Mouse (Mus musculus): Measurements from ENCODE around the gene C1ql2. TPM values are rescaled to one million over a fixed set of nuclear protein-coding genes. Genes with fewer than 3 reads are reported as not detected.

Gene C1ql2
- polyA plus RNA-seq (2015; fragmentation: Nextera tagmentation; extraction: Ambion mirVana) = 0.21 and 0.23 TPM in 2 replicates

DNA sequence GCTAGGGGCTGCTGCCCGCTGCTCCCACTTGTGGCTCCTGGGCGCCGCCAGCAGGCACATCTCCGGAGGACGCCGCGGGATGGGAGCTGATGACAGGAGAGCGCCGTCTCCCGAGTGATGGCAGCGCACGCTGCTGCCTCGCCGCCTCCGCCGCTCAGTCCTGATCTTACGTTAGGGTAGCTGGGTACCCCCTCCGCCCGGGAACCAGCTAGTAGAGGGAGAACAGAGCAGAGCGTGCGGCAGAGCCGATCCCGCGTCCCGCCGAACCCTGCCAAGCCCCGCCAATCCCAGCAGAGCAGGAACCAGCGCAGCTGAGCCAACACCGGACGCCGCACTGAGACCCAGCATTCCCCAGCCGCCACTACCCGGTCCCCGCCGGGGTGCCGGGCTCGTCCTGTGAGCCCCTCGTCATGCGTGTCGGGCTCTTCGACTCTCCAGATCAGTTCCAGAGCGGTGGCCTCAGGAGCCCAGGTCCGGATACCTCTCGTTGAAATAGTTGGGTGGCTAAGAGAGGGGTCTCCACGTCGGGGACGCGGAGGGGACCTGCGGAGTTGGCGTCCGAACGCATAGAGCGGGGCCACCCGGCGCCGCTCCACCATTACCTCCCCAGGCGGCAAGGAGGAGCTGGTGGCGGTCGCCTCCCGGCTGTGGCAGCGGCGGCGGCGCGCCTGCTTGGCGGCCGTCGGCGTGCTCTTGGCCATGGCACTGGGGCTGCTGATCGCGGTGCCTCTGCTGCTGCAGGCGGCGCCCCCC is at the start of gene C1ql2:
Gene C1ql2 (plus strand): TSS at position 164 of the 753 bp plus-strand sequence.
- peak within 1 kb of the TSS; percentile 39 for H3K4me2 ChIP-seq (replicated peaks; ENCODE audit: low read depth)
- TF ChIP-seq CTCF (IDR thresholded peaks at IDR 0.05; ENCODE audit: low read depth) (0 out of 2 replicates have a peak, but pooled peaks have one; percentile 7), EP300 (optimal IDR thresholded peaks at IDR 0.05) (no peak)
- no peaks in the 10 kb centered on the region for H3K4me1 ChIP-seq (replicated peaks; ENCODE audit: control insufficient read depth, insufficient read depth)
- ATAC-seq (ENCODE audit: low FRiP score, low TSS enrichment) (no peak), DNase-seq (ENCODE audit: low spot score) (peak; percentile 18)
- H3K4me3 ChIP-seq (ENCODE audit: low read depth, low read length) = peak within 1 kb of the TSS; percentile 27
- peaks cover 21% of the 10 kb centered on the region for H3K27me3 ChIP-seq (ENCODE audit: control insufficient read depth, insufficient read depth, low read length)
- WGBS = 1% methylated on average over 67 of the region's 73 CpGs
- H3K9me3 ChIP-seq (ENCODE audit: control insufficient read depth, low read length) = no peaks in the 10 kb centered on the region
- no peak within 1 kb of the TSS for H3K27ac ChIP-seq (replicated peaks)
- no peak within 1 kb of the TSS for H3K9ac ChIP-seq (ENCODE audit: low read length)
- H3K36me3 ChIP-seq (ENCODE audit: control insufficient read depth, insufficient read depth, low read length) = no peaks in the 10 kb centered on the region

DNA sequence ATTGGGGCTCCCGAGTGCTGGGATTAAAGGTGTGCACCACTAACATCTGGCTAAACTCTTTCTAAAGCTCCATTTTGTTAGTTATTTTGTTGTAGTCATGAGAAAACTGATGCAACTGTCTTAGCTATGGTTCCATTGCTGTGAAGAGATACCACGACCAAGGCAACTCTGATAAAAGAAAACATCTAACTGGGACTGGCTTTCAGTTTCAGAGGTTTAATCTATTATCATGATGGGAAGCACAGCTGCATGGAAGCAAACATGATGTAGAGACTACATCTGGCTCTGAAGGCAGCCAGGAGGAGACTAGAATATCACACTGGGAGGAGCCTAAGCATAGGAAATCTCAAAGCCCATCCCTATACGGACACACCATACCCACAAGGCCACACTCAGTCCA is 48.7 kb upstream of the C1ql2 start:
- Histone ChIP-seq H3K4me3 (ENCODE audit: low read depth, low read length) (no peak overlapping the region), H3K9me3 (ENCODE audit: control insufficient read depth, low read length) (0 out of 2 replicates have a peak, but pooled peaks cover 2% of the 10 kb centered on the region), H3K4me2 (replicated peaks; ENCODE audit: low read depth) (no peak overlapping the region), H3K36me3 (ENCODE audit: control insufficient read depth, insufficient read depth, low read length) (no peaks in the 10 kb centered on the region), H3K27me3 (ENCODE audit: control insufficient read depth, insufficient read depth, low read length) (no peaks in the 10 kb centered on the region), H3K27ac (replicated peaks) (no peak overlapping the region), H3K4me1 (replicated peaks; ENCODE audit: control insufficient read depth, insufficient read depth) (no peaks in the 10 kb centered on the region), H3K9ac (ENCODE audit: low read length) (no peak overlapping the region)
- ATAC-seq (ENCODE audit: low FRiP score, low TSS enrichment) (no peak), DNase-seq (ENCODE audit: low spot score) (no peak)
- 85% methylated on average over 3 of the region's 3 CpGs for WGBS
- TF ChIP-seq CTCF (IDR thresholded peaks at IDR 0.05; ENCODE audit: low read depth) = no peak
- TF ChIP-seq EP300 (optimal IDR thresholded peaks at IDR 0.05) = no peak

DNA sequence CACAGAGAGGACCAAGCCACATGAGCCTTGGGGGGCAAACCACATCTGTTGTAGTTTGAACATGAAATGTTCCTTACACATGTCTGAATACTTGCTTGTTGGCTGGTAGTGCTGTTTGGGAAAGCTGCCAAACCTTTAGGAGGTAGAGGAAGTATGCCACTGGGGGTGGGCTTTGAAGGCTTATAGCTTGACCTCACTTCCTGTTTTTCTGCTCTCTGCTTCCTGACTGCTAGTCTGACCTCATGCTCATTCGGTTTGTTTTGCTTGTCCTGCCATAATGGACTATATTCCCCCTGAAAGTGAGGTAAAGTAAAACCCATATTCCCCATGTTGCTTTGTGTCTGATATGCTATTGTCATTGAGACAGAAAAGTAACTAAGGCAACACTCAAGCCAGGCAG is 46.6 kb upstream of the C1ql2 start:
- no peak for DNase-seq (ENCODE audit: low spot score)
- no peak for ATAC-seq (ENCODE audit: low FRiP score, low TSS enrichment)

DNA sequence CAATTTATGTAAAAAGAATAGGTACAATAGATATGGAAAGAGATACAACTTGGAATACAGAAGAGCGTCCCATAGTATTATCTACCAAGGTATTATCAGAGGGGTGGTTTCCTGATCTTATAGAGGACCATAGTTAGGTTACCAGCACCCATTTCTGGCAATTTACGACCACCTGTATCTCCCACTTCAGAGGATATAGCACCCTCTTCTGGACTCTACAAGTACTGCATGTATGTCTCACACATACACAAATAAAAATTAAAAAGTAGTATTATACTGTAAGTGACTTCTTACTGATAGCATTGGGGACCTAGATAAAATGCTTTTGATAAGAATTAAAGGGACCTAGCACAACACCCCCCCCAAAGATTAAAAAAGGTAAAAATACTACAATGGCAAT is 43.4 kb upstream of the C1ql2 start:
- H3K27me3 ChIP-seq (ENCODE audit: control insufficient read depth, insufficient read depth, low read length) = no peaks in the 10 kb centered on the region
- no peak overlapping the region for H3K4me3 ChIP-seq (ENCODE audit: low read depth, low read length)
- no peaks in the 10 kb centered on the region for H3K4me1 ChIP-seq (replicated peaks; ENCODE audit: control insufficient read depth, insufficient read depth)
- ATAC-seq (ENCODE audit: low FRiP score, low TSS enrichment) (no peak), DNase-seq (ENCODE audit: low spot score) (no peak)
- no peak overlapping the region for H3K4me2 ChIP-seq (replicated peaks; ENCODE audit: low read depth)
- WGBS = 90% methylated on average over 2 of the region's 2 CpGs
- H3K36me3 ChIP-seq (ENCODE audit: control insufficient read depth, insufficient read depth, low read length) = no peaks in the 10 kb centered on the region
- 0 out of 2 replicates have a peak, but pooled peaks cover 2% of the 10 kb centered on the region for H3K9me3 ChIP-seq (ENCODE audit: control insufficient read depth, low read length)
- H3K9ac ChIP-seq (ENCODE audit: low read length) = no peak overlapping the region
- H3K27ac ChIP-seq (replicated peaks) = no peak overlapping the region
- TF ChIP-seq EP300 (optimal IDR thresholded peaks at IDR 0.05) = no peak
- 0 out of 2 replicates have a peak, but pooled peaks have one; percentile 36 for TF ChIP-seq CTCF (IDR thresholded peaks at IDR 0.05; ENCODE audit: low read depth)

More for the DNA sequence above, 46.6 kb upstream of the C1ql2 start:
- Histone ChIP-seq H3K9ac (ENCODE audit: low read length) (no peak overlapping the region), H3K4me3 (ENCODE audit: low read depth, low read length) (no peak overlapping the region), H3K27ac (replicated peaks) (no peak overlapping the region), H3K36me3 (ENCODE audit: control insufficient read depth, insufficient read depth, low read length) (no peaks in the 10 kb centered on the region), H3K27me3 (ENCODE audit: control insufficient read depth, insufficient read depth, low read length) (no peaks in the 10 kb centered on the region), H3K4me1 (replicated peaks; ENCODE audit: control insufficient read depth, insufficient read depth) (no peaks in the 10 kb centered on the region), H3K4me2 (replicated peaks; ENCODE audit: low read depth) (no peak overlapping the region), H3K9me3 (ENCODE audit: control insufficient read depth, low read length) (0 out of 2 replicates have a peak, but pooled peaks cover 2% of the 10 kb centered on the region)
- 62% methylated on average over 1 of the region's 1 CpGs for WGBS
- no peak for TF ChIP-seq EP300 (optimal IDR thresholded peaks at IDR 0.05)
- TF ChIP-seq CTCF (IDR thresholded peaks at IDR 0.05; ENCODE audit: low read depth) = no peak

DNA sequence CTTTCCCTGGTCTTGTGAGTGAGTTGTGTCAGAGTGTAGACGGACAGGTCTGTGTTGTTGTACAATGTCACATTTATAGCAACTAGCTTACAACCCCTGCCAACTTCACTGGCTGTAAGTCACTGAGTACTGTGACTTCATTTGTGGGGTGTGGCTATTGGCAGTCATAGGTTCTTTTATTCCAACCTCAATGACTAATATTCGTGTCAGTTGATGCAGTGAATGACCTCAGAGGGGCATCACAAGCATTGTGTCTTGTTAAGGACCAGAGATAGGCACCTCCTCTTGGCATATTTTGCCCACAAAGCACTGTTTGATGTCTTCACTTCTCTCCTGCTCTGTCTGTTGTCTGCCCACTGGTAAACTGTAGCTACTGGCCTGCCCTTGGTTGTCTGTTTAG is 34.6 kb upstream of the C1ql2 start:
- DNase-seq (ENCODE audit: low spot score) (no peak), ATAC-seq (ENCODE audit: low FRiP score, low TSS enrichment) (no peak)
- Histone ChIP-seq H3K4me2 (replicated peaks; ENCODE audit: low read depth) (no peak overlapping the region), H3K4me1 (replicated peaks; ENCODE audit: control insufficient read depth, insufficient read depth) (no peaks in the 10 kb centered on the region), H3K4me3 (ENCODE audit: low read depth, low read length) (no peak overlapping the region), H3K27me3 (ENCODE audit: control insufficient read depth, insufficient read depth, low read length) (no peaks in the 10 kb centered on the region), H3K9me3 (ENCODE audit: control insufficient read depth, low read length) (no peaks in the 10 kb centered on the region), H3K36me3 (ENCODE audit: control insufficient read depth, insufficient read depth, low read length) (no peaks in the 10 kb centered on the region), H3K9ac (ENCODE audit: low read length) (no peak overlapping the region), H3K27ac (replicated peaks) (no peak overlapping the region)
- no peak for TF ChIP-seq CTCF (IDR thresholded peaks at IDR 0.05; ENCODE audit: low read depth)
- no peak for TF ChIP-seq EP300 (optimal IDR thresholded peaks at IDR 0.05)
- 54% methylated on average over 2 of the region's 2 CpGs for WGBS
